Mouse (Mus musculus) cerebellum, postnatal 36 days (tissue): ENCODE measurements around the gene Cbr1.
A peak's percentile ranks its signal among the peaks of the same experiment; 100 is the strongest.

Experiments used
- DNase-seq, 2 experiments: peaks; one replicate each; pipeline ENCODE4 v3.0.0; 2021 to 2022; ENCODE audit warnings: mixed read lengths in 2 of 2

Cbr1 gene

GRCm38 (mm10) chr16:93605553-93605952 lies at the start of gene Cbr1:
Gene Cbr1, plus strand, starts transcription at chr16:93605853.
- DNase-seq, result no peak

GRCm38 (mm10) chr16:93557646-93558045 lies 48.0 kb upstream of the Cbr1 start:
- DNase-seq, result no peak

GRCm38 (mm10) chr16:93558499-93558898 lies 47.2 kb upstream of the Cbr1 start:
- DNase-seq, result no peak

GRCm38 (mm10) chr16:93572383-93572782 lies 33.3 kb upstream of the Cbr1 start:
- DNase-seq, result no peak

GRCm38 (mm10) chr16:93573434-93573833 lies 32.2 kb upstream of the Cbr1 start:
- DNase-seq, result no peak

- DNase-seq, result no peak
Measured at GRCm38 (mm10) chr16:93574521-93575191, 31.0 kb upstream of the Cbr1 start.

GRCm38 (mm10) chr16:93575574-93575973 lies 30.1 kb upstream of the Cbr1 start:
- DNase-seq, result no peak

GRCm38 (mm10) chr16:93576412-93577082 lies 29.1 kb upstream of the Cbr1 start:
- DNase-seq, result peak; percentile 82 to 86

GRCm38 (mm10) chr16:93578346-93579005 lies 27.2 kb upstream of the Cbr1 start:
- no peak for DNase-seq

GRCm38 (mm10) chr16:93581125-93581524 lies 24.5 kb upstream of the Cbr1 start:
- no peak for DNase-seq

- no peak for DNase-seq
Measured at GRCm38 (mm10) chr16:93584976-93585702, 20.5 kb upstream of the Cbr1 start.

- DNase-seq, result no peak
Measured at GRCm38 (mm10) chr16:93585703-93586205, 19.9 kb upstream of the Cbr1 start.

- DNase-seq, result no peak
Measured at GRCm38 (mm10) chr16:93586382-93586781, 19.3 kb upstream of the Cbr1 start.

GRCm38 (mm10) chr16:93588281-93588680 lies 17.4 kb upstream of the Cbr1 start:
- DNase-seq, result no peak

GRCm38 (mm10) chr16:93590915-93591314 lies 14.7 kb upstream of the Cbr1 start:
- no peak for DNase-seq

GRCm38 (mm10) chr16:93591450-93592430 lies 13.9 kb upstream of the Cbr1 start:
- no peak for DNase-seq

- DNase-seq, result no peak
Measured at GRCm38 (mm10) chr16:93592711-93593110, 12.9 kb upstream of the Cbr1 start.

GRCm38 (mm10) chr16:93593406-93593805 lies 12.2 kb upstream of the Cbr1 start:
- no peak for DNase-seq

GRCm38 (mm10) chr16:93594448-93594847 lies 11.2 kb upstream of the Cbr1 start:
- no peak for DNase-seq

- DNase-seq, result no peak
Measured at GRCm38 (mm10) chr16:93595766-93596165, 9.9 kb upstream of the Cbr1 start.

GRCm38 (mm10) chr16:93596807-93597206 lies 8.8 kb upstream of the Cbr1 start:
- no peak for DNase-seq

- no peak for DNase-seq
Measured at GRCm38 (mm10) chr16:93597551-93597950, 8.1 kb upstream of the Cbr1 start.
